8 mouse cellular contexts compared by ENCODE assay signal in the genomic region with DNA sequence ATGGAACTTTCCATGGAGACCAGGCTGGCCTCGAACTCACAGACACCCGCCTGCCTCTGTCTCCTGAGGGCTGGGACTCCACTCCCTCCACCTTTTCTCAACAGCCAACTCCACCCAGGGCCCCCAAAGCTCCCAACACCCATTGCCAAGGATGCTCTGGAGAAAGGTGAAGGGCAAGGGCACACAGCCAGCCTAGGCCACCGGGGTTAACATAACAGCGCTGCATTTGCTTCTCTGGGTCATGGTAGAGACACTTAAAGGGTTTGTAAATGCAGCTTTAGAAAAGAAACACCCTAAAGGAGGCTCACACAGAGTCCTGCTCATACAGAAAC.
DNase-seq lines count a peak whose midpoint lies in the region; ATAC-seq and TF ChIP-seq lines count a peak whose summit lies in the region.

No protein-coding gene starts in this region.

- no peak for TF ChIP-seq CTCF in heart, postnatal 0 days (IDR thresholded peaks at IDR 0.05; ENCODE audit: low read depth)
- TF ChIP-seq CTCF in cortical plate, adult 2 months (IDR thresholded peaks at IDR 0.05; ENCODE audit: extremely low read depth, insufficient read depth, low read length), result no peak
- TF ChIP-seq CTCF in thymus, adult 2 months (IDR thresholded peaks at IDR 0.05; ENCODE audit: borderline replicate concordance, control insufficient read depth, extremely low read depth, insufficient read depth, low read length, poor library complexity), result no peak

- H3K9ac ChIP-seq in heart, postnatal 0 days (replicated peaks; ENCODE audit: low read depth, low read length), result no peak overlapping the region
- H3K9ac ChIP-seq in midbrain, embryonic 13.5 days (replicated peaks), result no peak overlapping the region

- no peak overlapping the region for H3K4me3 ChIP-seq in heart, postnatal 0 days (ENCODE audit: low read depth, low read length)
- no peak overlapping the region for H3K4me3 ChIP-seq in cortical plate, adult 2 months (ENCODE audit: insufficient read depth, low read length)
- H3K4me3 ChIP-seq in hindbrain, embryonic 10.5 days, result peak overlapping the region; percentile 28; the same call in 1 of the 2 replicates
- no peak overlapping the region for H3K4me3 ChIP-seq in midbrain, embryonic 13.5 days (replicated peaks)
- H3K4me3 ChIP-seq in thymus, adult 2 months (ENCODE audit: control insufficient read depth, insufficient read depth, low read length), result no peak overlapping the region

- no peak for TF ChIP-seq EP300 in heart, postnatal 0 days (IDR thresholded peaks at IDR 0.05; ENCODE audit: low read depth)

- H3K4me1 ChIP-seq in heart, postnatal 0 days (ENCODE audit: control insufficient read depth, insufficient read depth), result no peaks in the 10 kb centered on the region; the same call in 1 of the 2 replicates
- H3K4me1 ChIP-seq in cortical plate, adult 2 months (ENCODE audit: control insufficient read depth, insufficient read depth, low read length), result peaks cover 4% of the 10 kb centered on the region; the same call in 1 of the 2 replicates
- H3K4me1 ChIP-seq in hindbrain, embryonic 10.5 days (replicated peaks), result peaks cover 33% of the 10 kb centered on the region
- peaks cover 19% of the 10 kb centered on the region for H3K4me1 ChIP-seq in midbrain, embryonic 13.5 days (replicated peaks)
- no peaks in the 10 kb centered on the region for H3K4me1 ChIP-seq in thymus, adult 2 months (replicated peaks; ENCODE audit: control insufficient read depth, insufficient read depth, low read length)

- TF ChIP-seq POLR2A in cortical plate, adult 2 months (IDR thresholded peaks at IDR 0.05; ENCODE audit: extremely low read depth, insufficient read depth, low read length), result no peak
- TF ChIP-seq POLR2A in thymus, adult 2 months (IDR thresholded peaks at IDR 0.05; ENCODE audit: control insufficient read depth, extremely low read depth, insufficient read depth, low read length, poor library complexity), result no peak

- H3K4me2 ChIP-seq in heart, postnatal 0 days (ENCODE audit: low read depth, low read length), result no peak overlapping the region
- H3K4me2 ChIP-seq in midbrain, embryonic 13.5 days (replicated peaks), result no peak overlapping the region

- no peaks in the 10 kb centered on the region for H3K27me3 ChIP-seq in heart, postnatal 0 days (ENCODE audit: control insufficient read depth, insufficient read depth, low read length)
- H3K27me3 ChIP-seq in hindbrain, embryonic 10.5 days (ENCODE audit: insufficient read depth, poor library complexity, severe bottlenecking), result no peaks in the 10 kb centered on the region
- H3K27me3 ChIP-seq in midbrain, embryonic 13.5 days, result no peaks in the 10 kb centered on the region
- no peaks in the 10 kb centered on the region for H3K27me3 ChIP-seq in thymus, adult 2 months (ENCODE audit: control insufficient read depth, insufficient read depth, low read length)

- peak overlapping the region; percentile 68 for H3K27ac ChIP-seq in heart, postnatal 0 days (ENCODE audit: low read depth)
- H3K27ac ChIP-seq in cortical plate, adult 2 months (ENCODE audit: insufficient read depth, low read length), result peak overlapping the region; percentile 89
- peak overlapping the region; percentile 95 for H3K27ac ChIP-seq in hindbrain, embryonic 10.5 days
- peak overlapping the region; percentile 70 for H3K27ac ChIP-seq in midbrain, embryonic 13.5 days
- no peak overlapping the region for H3K27ac ChIP-seq in thymus, adult 2 months (ENCODE audit: control insufficient read depth, insufficient read depth, low read length)

- peaks cover 29% of the 10 kb centered on the region for H3K36me3 ChIP-seq in heart, postnatal 0 days (replicated peaks; ENCODE audit: control insufficient read depth, insufficient read depth, low read length)
- peaks cover 27% of the 10 kb centered on the region for H3K36me3 ChIP-seq in hindbrain, embryonic 10.5 days
- peaks cover 11% of the 10 kb centered on the region for H3K36me3 ChIP-seq in midbrain, embryonic 13.5 days
- peaks cover 25% of the 10 kb centered on the region for H3K36me3 ChIP-seq in thymus, adult 2 months (ENCODE audit: control insufficient read depth, insufficient read depth, low read length)

- WGBS in heart, postnatal 0 days, result 85% methylated on average over 4 of the region's 4 CpGs
- 65% methylated on average over 4 of the region's 4 CpGs for WGBS in hindbrain, embryonic 10.5 days
- WGBS in midbrain, embryonic 13.5 days, result 81% methylated on average over 4 of the region's 4 CpGs
- WGBS in thymus, adult 2 months, result 92% methylated on average over 4 of the region's 4 CpGs

- no peak for DNase-seq in heart, postnatal 0 days (ENCODE audit: low spot score)
- no peak for DNase-seq in heart, postnatal 10 days
- no peak for DNase-seq in hindbrain, embryonic 10.5 days (ENCODE audit: low spot score)
- no peak for DNase-seq in spleen, adult 18-20 months
- DNase-seq in thymus, adult 2 months, result no peak
- no peak for DNase-seq in lung, postnatal 10 days

- intact Hi-C loops in heart, postnatal 10 days (cut with DNase I), result no loop called here

- H3K9me3 ChIP-seq in heart, postnatal 0 days (replicated peaks; ENCODE audit: control insufficient read depth, low read length), result no peaks in the 10 kb centered on the region
- H3K9me3 ChIP-seq in hindbrain, embryonic 10.5 days, result 0 out of 2 replicates have a peak, but pooled peaks cover 6% of the 10 kb centered on the region
- peaks cover 7% of the 10 kb centered on the region; the same call in 1 of the 2 replicates for H3K9me3 ChIP-seq in midbrain, embryonic 13.5 days

- ATAC-seq in heart, postnatal 0 days (ENCODE audit: insufficient read depth, low read depth), result no peak
- ATAC-seq in midbrain, embryonic 13.5 days, result no peak
